Mouse (Mus musculus) hindbrain, embryonic 11.5 days (tissue): ENCODE data around the gene Cdnf. TPM values are rescaled to one million over a fixed set of nuclear protein-coding genes. Genes with fewer than 3 reads are reported as not detected.

Experiments used
- ATAC-seq: fragments of 200-750 bp; cut with Nextera tagmentation; 2 replicates; pipeline ENCODE4 v1.8.0; 2017; ENCODE audit warnings: mild to moderate bottlenecking, moderate TSS enrichment, moderate library complexity; ENCODE audit not compliant: low FRiP score
- DNase-seq: peaks from one replicate; pipeline ENCODE4 v3.0.0-alpha.2; 2015; ENCODE audit warnings: low spot score
- H3K27ac ChIP-seq: fragments of 300-500 bp; sonication (generic); 2 replicates; pipeline ENCODE4 v1.5.1; 2014; ENCODE audit warnings: mild to moderate bottlenecking, low read depth, low read length
- H3K27me3 ChIP-seq: fragments of 300-500 bp; sonication (generic); 2 replicates; pipeline ENCODE4 v1.6.1; 2014; ENCODE audit warnings: mild to moderate bottlenecking, low read length, moderate library complexity, mixed read lengths; ENCODE audit not compliant: control insufficient read depth, insufficient read depth
- H3K36me3 ChIP-seq: fragments of 300-500 bp; sonication (generic); 2 replicates; pipeline ENCODE4 v1.6.1; 2014; ENCODE audit warnings: mild to moderate bottlenecking, low read length, moderate library complexity, mixed read lengths; ENCODE audit not compliant: control insufficient read depth, insufficient read depth
- H3K4me1 ChIP-seq: fragments of 300-500 bp; sonication (generic); replicated peaks from 2 replicates; pipeline ENCODE4 v1.6.1; 2014; ENCODE audit warnings: low read length, mixed read lengths; ENCODE audit not compliant: control insufficient read depth, insufficient read depth
- H3K4me2 ChIP-seq: fragments of 300-500 bp; sonication (generic); replicated peaks from 2 replicates; pipeline ENCODE4 v1.6.1; 2014; ENCODE audit warnings: mild to moderate bottlenecking, low read depth, low read length
- H3K4me3 ChIP-seq: fragments of 300-500 bp; sonication (generic); 2 replicates; pipeline ENCODE4 v1.5.1; 2014; ENCODE audit warnings: low read depth, low read length
- H3K9ac ChIP-seq: fragments of 300-500 bp; sonication (generic); 2 replicates; pipeline ENCODE4 v1.6.1; 2014; ENCODE audit warnings: low read depth, low read length
- H3K9me3 ChIP-seq: fragments of 300-500 bp; sonication (generic); 2 replicates; pipeline ENCODE4 v1.6.1; 2016; ENCODE audit warnings: low read length; ENCODE audit not compliant: control insufficient read depth
- WGBS: fragments of 180-500 bp; shearing (Covaris S2); extraction: QIAGEN DNeasy Blood & Tissue Kit; methylation state at CpG from one replicate; pipeline ENCODE4 v1.1.7; 2014; 5-methylcytosine and 5-hydroxymethylcytosine counted together
- polyA plus RNA-seq: library from polyadenylated mRNA; unstranded; fragments of >200 nt; fragmentation: Nextera tagmentation; extraction: Ambion mirVana; gene quantifications from 2 replicates; pipeline ENCODE4 v1.2.1, GENCODE M21; 2014

Cdnf gene
- polyA plus RNA-seq, 1 experiment from 2014 or later, result 0.19 TPM

- ATAC-seq (no peak), DNase-seq (no peak)
- H3K4me3 ChIP-seq, result no peak overlapping the region
- 87% methylated on average over 11 of the region's 11 CpGs for WGBS
- H3K36me3 ChIP-seq, result no peaks in the 10 kb centered on the region
- H3K4me2 ChIP-seq, result no peak overlapping the region
- no peaks in the 10 kb centered on the region for H3K27me3 ChIP-seq
- no peak overlapping the region for H3K9ac ChIP-seq
- no peaks in the 10 kb centered on the region for H3K9me3 ChIP-seq
- H3K27ac ChIP-seq, result no peak overlapping the region
- H3K4me1 ChIP-seq, result no peaks in the 10 kb centered on the region
Observed at GRCm38 (mm10) chr2:3570606-3571005, 57.8 kb downstream of the Cdnf start.

GRCm38 (mm10) chr2:3573883-3574282 lies 61.1 kb downstream of the Cdnf start:
- H3K4me3 ChIP-seq, result no peak overlapping the region
- no peak overlapping the region for H3K9ac ChIP-seq
- no peak overlapping the region for H3K4me2 ChIP-seq
- no peak for ATAC-seq
- H3K27ac ChIP-seq, result no peak overlapping the region
- WGBS, result 88% methylated on average over 7 of the region's 7 CpGs
- no peaks in the 10 kb centered on the region for H3K4me1 ChIP-seq
- H3K9me3 ChIP-seq, result no peaks in the 10 kb centered on the region
- H3K36me3 ChIP-seq, result no peaks in the 10 kb centered on the region
- no peaks in the 10 kb centered on the region for H3K27me3 ChIP-seq
- no peak for DNase-seq

- no peaks in the 10 kb centered on the region for H3K4me1 ChIP-seq
- no peak overlapping the region for H3K27ac ChIP-seq
- no peak overlapping the region for H3K4me2 ChIP-seq
- no peak overlapping the region for H3K4me3 ChIP-seq
- no peak overlapping the region for H3K9ac ChIP-seq
- H3K9me3 ChIP-seq, result no peaks in the 10 kb centered on the region
- 71% methylated on average over 1 of the region's 1 CpGs for WGBS
- no peaks in the 10 kb centered on the region for H3K36me3 ChIP-seq
- DNase-seq (no peak), ATAC-seq (no peak)
- H3K27me3 ChIP-seq, result no peaks in the 10 kb centered on the region
Observed at GRCm38 (mm10) chr2:3575140-3575539, 62.3 kb downstream of the Cdnf start.

Other genes starting within 250 kb of the Cdnf start
- gene Nmt2, start 228.8 kb upstream of the Cdnf start, polyA plus RNA-seq, result 64.2 and 76.5 TPM in 2 replicates
- 16.2 and 20.5 TPM in 2 replicates for gene Rpp38, start 180.4 kb upstream of the Cdnf start, polyA plus RNA-seq
- 0.36 and 0.52 TPM in 2 replicates for gene Acbd7, start 176.9 kb upstream of the Cdnf start, polyA plus RNA-seq
- 0.11 TPM in 1 of 2 replicates, not detected in the other for gene Olah, start 115.8 kb upstream of the Cdnf start, polyA plus RNA-seq
- 5.3 and 7.7 TPM in 2 replicates for gene Meig1, start 90.4 kb upstream of the Cdnf start, polyA plus RNA-seq
- gene Dclre1c, start 88.9 kb upstream of the Cdnf start, polyA plus RNA-seq, result 8.6 and 11.0 TPM in 2 replicates
- 39.7 and 41.3 TPM in 2 replicates for gene Suv39h2, start 38.0 kb upstream of the Cdnf start, polyA plus RNA-seq
- gene Gm45902, start 240 bp upstream of the Cdnf start, polyA plus RNA-seq, result 6.9 and 8.2 TPM in 2 replicates
- gene Hspa14, start 216 bp upstream of the Cdnf start, polyA plus RNA-seq, result 108 and 111 TPM in 2 replicates
- gene Fam107b, start 57.5 kb downstream of the Cdnf start, polyA plus RNA-seq, result 65.8 and 70.9 TPM in 2 replicates